Mouse (Mus musculus): Measurements from ENCODE around the gene Fbxl15.

DNA sequence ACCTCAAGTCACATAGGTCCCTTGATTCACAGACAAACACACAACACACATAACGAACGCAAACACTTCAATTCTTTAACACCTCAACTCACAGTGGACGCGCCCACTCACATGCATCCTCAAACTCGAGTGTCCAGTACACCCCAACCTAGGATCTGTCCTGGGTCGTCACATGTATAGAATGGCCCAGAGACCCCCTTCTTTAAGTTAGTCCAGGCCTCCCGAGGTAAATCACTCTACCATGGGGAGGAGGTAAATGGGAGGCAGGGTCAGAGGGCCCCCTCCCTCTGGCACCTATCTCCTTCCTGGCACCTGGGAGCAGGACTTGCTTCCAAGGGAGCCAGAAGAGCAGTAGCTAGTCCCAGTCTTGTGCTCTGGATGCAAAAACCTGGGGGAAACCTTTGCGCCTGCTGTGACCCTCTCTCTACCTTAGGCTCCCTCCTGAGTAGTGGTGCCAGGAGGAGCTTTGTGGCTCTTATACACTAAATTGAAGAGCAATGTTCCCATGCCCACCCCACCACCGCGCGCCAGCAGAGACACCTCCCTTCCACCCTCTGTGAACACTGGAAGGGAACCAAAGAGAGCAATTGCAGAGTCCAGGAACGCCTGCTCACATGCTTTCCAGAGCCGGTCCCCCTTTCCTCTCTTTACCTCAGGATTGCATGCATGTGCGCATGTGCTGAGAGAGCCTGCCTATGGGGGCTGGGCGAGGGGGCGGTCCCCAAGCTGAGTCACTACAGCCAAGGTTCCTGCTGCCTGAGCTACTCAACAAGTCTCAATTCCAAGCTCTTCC is 9.2 kb upstream of the Fbxl15 start:
- TF ChIP-seq GATA1 (IDR thresholded peaks at IDR 0.05; ENCODE audit: borderline replicate concordance, low read length) (no peak), FLI1 (IDR thresholded peaks at IDR 0.05; ENCODE audit: low read length) (no peak)

Data from megakaryocyte, embryonic 14.5 days (primary cell).